Mouse (Mus musculus) CH12.LX (cell line): ENCODE measurements around the gene Sash3.

ENCODE experiments used
- CHD1 ChIP-seq: IDR thresholded peaks from 2 replicates; pipeline ENCODE4 v1.6.1; 2012; ENCODE audit warnings: low read depth, low read length, improper control_type of control experiment, inconsistent platforms
- CTCF ChIP-seq, 2 experiments: IDR thresholded peaks in 1 of 2; conservative IDR thresholded peaks in 1 of 2; 2 replicates each; pipeline ENCODE4 v1.5.1; 2011 to 2012; ENCODE audit warnings: low read depth in 2 of 2, low read length in 2 of 2, improper control_type of control experiment in 1 of 2, inconsistent platforms in 1 of 2, mild to moderate bottlenecking in 1 of 2, moderate library complexity in 1 of 2
- E2F4 ChIP-seq: IDR thresholded peaks from 2 replicates; pipeline ENCODE4 v1.6.1; 2011; ENCODE audit warnings: low read depth, low read length, improper control_type of control experiment; ENCODE audit not compliant: insufficient replicate concordance
- EP300 ChIP-seq: IDR thresholded peaks from 2 replicates; pipeline ENCODE4 v1.6.1; 2011; ENCODE audit warnings: low read length, improper control_type of control experiment
- IRF4 ChIP-seq: IDR thresholded peaks from 2 replicates; pipeline ENCODE4 v1.6.1; 2014; ENCODE audit warnings: low read depth, mild to moderate bottlenecking, inconsistent platforms, low read length, improper control_type of control experiment
- MAX ChIP-seq: IDR thresholded peaks from 2 replicates; pipeline ENCODE4 v1.6.1; 2011; ENCODE audit warnings: low read length, improper control_type of control experiment
- NRF1 ChIP-seq: IDR thresholded peaks from 2 replicates; pipeline ENCODE4 v1.6.1; 2014; ENCODE audit warnings: low read depth, mild to moderate bottlenecking, inconsistent platforms, low read length, improper control_type of control experiment, moderate library complexity
- POLR2A ChIP-seq: IDR thresholded peaks from 2 replicates; pipeline ENCODE4 v1.6.1; 2011; ENCODE audit warnings: low read depth, mild to moderate bottlenecking, improper control_type of control experiment, low read length
- RAD21 ChIP-seq: IDR thresholded peaks from 2 replicates; pipeline ENCODE4 v1.6.1; 2011; ENCODE audit warnings: low read depth, mild to moderate bottlenecking, low read length, improper control_type of control experiment, moderate library complexity
- TBP ChIP-seq: conservative IDR thresholded peaks from 2 replicates; pipeline ENCODE4 v1.6.1; 2011; ENCODE audit warnings: low read depth, low read length, improper control_type of control experiment
- USF1 ChIP-seq: IDR thresholded peaks from 2 replicates; pipeline ENCODE4 v1.6.1; 2014; ENCODE audit warnings: low read depth, mild to moderate bottlenecking, inconsistent platforms, low read length, improper control_type of control experiment
- ZKSCAN1 ChIP-seq: IDR thresholded peaks from 2 replicates; pipeline ENCODE4 v1.6.1; 2012; ENCODE audit warnings: low read depth, inconsistent platforms, low read length, improper control_type of control experiment, borderline replicate concordance
- ZMIZ1 ChIP-seq: IDR thresholded peaks from 2 replicates; pipeline ENCODE4 v1.6.1; 2012; ENCODE audit warnings: low read depth, mild to moderate bottlenecking, inconsistent platforms, low read length, improper control_type of control experiment

DNA sequence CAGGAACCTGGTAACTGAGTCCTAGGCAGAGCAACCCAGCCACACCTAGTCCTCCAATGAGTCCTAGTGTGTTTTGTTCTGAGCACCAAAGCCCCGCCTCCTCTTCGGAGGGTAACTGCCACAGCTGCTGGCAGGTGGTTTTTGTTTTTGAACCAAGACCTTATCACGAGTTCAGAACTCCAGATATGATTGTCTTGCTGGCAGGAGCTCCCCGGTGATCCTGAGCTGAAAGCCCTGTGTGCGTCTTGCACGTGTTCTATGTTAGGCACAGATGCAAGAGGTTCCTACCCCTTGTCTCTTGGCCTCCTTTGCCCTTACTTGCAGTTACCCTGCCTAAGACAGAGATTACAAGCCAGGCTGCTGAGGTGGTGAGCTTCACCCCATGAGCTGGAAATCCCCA is 4.8 kb upstream of the Sash3 start:
- TF ChIP-seq CTCF (conservative IDR thresholded peaks at IDR 0.05 in 1 of 2, IDR thresholded peaks at IDR 0.05 in 1 of 2; ENCODE audit: low read depth in 2 of 2, low read length in 2 of 2) = no peak
- no peak for TF ChIP-seq RAD21
- no peak for TF ChIP-seq USF1
- peak; percentile 34 for TF ChIP-seq POLR2A
- no peak for TF ChIP-seq TBP
- TF ChIP-seq ZKSCAN1 = no peak
- TF ChIP-seq NRF1 = no peak
- TF ChIP-seq MAX = peak; percentile 89
- TF ChIP-seq CHD1 = no peak
- TF ChIP-seq EP300 = peak; percentile 85
- no peak for TF ChIP-seq E2F4
- TF ChIP-seq IRF4 = peak; percentile 90
- TF ChIP-seq ZMIZ1 = 0 out of 2 replicates have a peak, but pooled peaks have one; percentile 41
